Mouse (Mus musculus): ENCODE data around the gene Svip.

Gene Svip

DNA sequence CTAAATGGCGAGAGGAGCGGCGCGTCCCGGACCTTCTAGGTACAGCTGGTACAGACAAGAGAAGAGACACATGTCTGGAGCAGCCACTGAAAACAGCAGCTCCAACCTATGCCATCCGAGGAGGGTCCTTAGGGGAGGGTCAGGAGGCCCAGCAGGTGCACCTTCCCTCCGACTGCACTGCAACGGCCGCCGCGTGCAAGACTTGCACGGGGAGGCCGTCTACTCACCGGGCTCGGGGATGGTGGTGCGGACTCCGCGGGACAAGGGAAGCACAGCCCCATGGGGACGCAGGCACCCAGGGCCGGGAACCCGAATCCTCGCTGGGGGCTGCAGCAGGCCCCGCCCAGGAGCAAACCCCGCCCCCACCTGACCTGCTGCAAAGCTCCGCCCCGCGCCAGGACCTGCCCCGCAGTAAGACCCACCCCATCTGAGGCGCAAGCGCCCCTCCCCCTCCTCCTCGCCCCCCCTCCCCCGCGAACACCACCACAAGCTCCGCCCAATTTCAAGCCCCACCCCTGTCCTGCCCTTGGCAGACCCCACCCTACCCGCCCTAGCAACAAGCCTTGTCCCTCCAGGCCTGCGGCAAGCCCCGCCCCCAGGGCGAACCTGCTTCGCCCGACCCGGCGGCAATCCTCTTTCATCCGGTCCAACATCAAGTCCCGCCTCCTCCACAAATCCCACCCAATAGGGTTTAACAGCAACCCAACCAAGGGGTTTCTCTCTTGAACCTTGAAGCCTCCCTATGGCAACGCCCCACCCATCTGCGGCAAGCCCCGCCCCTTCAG, at the start of gene Svip:
Gene Svip (minus strand): TSS at position 508 of the 785 bp plus-strand sequence.
- DNase-seq (ENCODE audit: low spot score) = peak; percentile 85

DNA sequence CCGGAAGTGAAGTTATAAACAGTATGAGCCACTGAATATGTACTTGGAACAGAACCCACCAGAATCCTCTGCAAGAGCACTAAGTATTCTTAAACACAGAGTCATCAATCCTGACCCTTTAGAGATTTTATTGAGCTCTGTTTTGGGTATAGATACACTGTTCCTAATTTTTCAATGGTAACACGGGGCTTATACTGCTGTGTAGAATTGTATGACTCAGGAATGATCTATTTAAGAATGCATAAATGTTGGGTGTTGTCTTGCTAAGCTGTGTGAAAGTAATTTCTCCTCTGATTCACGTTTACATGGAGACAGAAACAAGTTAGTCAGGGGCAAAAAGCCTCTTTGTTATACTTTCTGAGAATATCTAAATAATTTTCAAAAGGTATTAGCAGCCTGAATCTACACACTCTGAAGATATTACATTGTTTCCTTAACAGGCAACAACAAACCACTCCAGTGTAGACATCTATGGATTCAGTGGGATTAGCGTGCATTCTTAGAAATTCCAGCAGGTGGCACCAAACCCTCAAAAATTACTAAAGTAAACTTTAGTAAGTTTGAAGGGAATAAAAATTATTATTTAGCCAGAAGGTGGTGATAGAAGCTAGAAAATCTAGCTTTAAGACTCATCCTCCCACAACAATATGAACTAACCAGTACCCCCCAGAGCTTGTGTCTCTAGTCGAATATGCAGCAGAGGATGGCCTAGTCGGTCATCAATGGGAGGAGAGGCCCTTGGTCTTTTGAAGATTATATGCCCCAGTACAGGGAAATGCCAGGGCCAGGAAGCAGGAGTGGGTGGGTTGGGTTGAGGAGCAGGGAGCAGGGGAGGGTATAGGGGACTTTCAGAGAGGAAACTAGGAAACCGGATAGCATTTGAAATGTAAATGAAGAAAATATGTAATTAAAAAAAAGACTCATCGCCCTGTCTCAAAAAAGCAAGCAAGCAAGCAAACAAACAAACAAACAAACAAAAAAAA, 32.1 kb upstream of the Svip start:
- no peak for DNase-seq (ENCODE audit: low spot score)

DNA sequence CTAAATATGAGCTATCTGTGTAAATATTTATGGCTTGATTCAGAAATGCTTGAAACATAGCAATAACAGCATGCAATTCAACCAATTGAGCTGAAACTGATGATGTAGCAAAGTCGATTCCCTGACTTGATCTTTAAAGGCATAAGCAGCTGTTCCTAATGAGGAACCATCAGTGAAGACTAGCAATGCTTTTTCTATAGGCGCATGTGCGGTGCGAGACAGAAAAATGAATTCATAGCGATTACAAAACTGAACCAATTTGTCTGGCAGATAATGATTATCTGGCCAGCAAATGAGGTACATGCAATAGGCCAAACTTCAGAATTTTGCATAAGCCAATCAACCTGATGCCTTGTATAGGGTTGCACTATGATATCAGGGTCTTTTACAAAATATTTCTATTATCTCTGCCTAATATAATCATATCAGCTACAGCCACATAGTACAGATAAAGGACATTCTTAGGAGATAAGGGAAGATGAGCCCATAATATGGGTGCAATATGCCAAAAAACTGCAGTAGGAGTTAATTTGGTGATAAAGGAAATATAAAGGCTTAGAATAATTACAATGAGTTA, 18.3 kb upstream of the Svip start:
- no peak for DNase-seq (ENCODE audit: low spot score)

- no peak for DNase-seq (ENCODE audit: low spot score)
Observed at GRCm38 (mm10) chr7:52022039-52022438, 16.2 kb upstream of the Svip start.

- DNase-seq (ENCODE audit: low spot score) = no peak
Observed at GRCm38 (mm10) chr7:52015628-52016027, 9.8 kb upstream of the Svip start, which contains the start of gene 1700015G11Rik. TSS of gene 1700015G11Rik (minus strand) at chr7:52015728.

- DNase-seq (ENCODE audit: low spot score) = no peak
Observed at GRCm38 (mm10) chr7:52015180-52015579, 9.4 kb upstream of the Svip start.

DNA sequence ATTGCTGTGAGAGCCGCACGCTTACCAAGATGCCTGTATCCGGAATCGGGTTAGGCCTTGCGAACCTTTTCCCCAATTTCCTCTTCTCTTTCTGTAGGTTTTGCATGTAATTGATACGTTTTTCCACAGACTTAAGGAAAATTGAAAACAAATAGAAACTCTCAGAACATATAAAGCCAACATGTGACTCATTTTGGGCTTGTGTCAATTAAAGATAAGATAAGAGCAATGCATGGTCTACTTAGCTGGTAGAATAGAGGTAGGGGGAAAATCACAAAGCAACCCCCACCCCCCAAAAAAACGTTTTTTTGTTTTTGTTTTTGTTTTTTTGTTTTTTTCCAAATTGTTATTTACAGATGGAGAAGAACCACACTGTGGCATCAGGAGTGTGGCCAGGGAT, 7.6 kb upstream of the Svip start:
- no peak for DNase-seq (ENCODE audit: low spot score)

DNA sequence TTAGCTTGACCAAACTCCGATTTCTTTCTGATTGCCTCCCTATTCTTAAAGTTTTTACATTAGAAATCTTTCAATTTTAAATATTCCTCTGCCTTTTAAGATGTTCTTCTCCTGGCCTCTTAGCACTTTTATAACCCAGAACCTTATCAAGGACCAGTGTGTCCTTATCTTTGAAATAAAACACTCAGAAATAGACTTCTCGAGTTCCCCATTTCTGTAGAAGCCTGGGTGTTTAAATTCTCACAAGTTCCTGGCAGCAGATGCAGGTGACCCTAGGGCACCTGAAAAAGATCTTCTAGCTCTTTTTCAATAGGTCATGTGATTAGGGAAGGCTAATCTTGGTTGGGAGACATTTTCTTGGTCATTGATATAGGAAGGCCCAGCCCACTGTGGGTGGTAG, 1.3 kb upstream of the Svip start:
- no peak for DNase-seq (ENCODE audit: low spot score)

DNA sequence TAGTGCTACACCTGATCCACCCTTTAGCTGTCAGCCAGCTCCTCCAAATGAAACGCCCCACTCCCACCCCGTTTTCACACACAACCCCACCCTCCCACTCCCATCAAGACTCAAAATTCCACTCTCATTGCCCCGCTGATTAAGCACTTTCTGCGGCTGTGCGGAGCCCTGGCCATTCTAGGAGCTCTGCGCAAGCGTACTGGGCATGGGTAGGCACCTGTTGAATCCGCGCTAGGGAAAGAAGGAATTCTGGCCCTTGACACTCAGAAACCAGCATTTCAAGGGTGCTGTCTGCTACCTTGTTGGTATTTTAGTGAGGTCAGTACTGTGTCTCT, 445 bp upstream of the Svip start:
- no peak for DNase-seq (ENCODE audit: low spot score)

DNA sequence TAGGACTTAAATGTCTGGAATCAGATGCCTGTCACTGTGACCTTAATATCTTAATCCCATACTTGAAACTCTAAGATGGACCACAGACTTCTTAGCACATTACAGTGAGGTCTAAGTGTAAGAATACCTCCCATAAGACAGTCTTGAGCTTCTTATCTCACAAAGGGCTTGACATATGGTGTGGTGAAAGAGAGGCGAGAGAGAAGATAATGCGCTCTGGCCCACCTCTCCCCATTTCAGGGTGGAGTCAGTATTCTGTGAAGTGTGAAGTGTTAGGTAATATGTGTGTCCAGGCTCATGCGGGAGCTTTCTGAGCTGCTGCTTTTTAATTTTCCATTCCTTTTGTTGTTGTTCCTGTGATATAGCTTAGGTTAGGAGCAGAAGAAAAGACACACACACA, 14.8 kb downstream of the Svip start:
- peak; percentile 9 for DNase-seq (ENCODE audit: low spot score)

GRCm38 (mm10) chr7:51986909-51987308, 18.9 kb downstream of the Svip start:
- no peak for DNase-seq (ENCODE audit: low spot score)

DNA sequence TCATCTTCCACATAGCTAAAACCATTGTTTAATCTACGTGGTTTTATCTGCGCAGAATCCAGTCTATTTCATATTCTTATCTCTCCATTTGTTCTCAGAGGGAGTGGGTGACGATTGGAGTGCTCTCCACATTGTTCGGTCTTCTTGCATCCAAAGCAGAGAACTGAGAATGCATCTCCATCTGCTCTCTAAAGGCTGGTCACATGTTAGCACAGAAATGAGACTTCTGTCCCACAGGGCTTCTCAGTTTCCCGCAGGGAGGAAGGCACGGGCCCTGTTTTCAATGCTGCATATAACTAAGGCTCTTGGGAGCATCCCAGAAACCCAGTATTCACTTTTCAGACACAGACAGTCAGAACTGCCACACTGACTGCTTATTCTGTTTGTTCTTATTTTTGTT, 20.1 kb downstream of the Svip start:
- no peak for DNase-seq (ENCODE audit: low spot score)

GRCm38 (mm10) chr7:51982303-51982702, 23.5 kb downstream of the Svip start:
- DNase-seq (ENCODE audit: low spot score) = no peak

- DNase-seq (ENCODE audit: low spot score) = no peak
Observed at GRCm38 (mm10) chr7:51979271-51979670, 26.5 kb downstream of the Svip start.

DNA sequence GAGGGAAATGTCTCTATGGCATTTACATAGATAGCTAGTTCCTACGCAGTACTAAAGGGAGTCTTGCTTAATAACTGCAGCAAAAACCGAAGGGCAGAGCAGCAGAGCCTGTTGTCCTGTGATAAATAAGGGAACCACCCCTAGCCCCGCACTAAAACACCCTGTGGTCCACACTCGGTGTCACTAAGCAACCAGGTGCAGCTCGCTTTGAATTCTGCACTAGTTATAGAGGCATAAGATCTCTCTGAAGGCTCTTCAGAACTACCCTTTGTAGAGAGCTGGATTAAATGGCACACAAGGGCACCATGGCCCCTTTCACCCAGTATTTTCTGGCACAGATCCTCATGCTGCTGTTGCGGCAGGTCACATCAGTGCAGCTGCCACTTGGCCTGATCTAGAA, 30.6 kb downstream of the Svip start:
- DNase-seq (ENCODE audit: low spot score) = no peak

- no peak for DNase-seq (ENCODE audit: low spot score)
Observed at GRCm38 (mm10) chr7:51973526-51973925, 32.3 kb downstream of the Svip start.

GRCm38 (mm10) chr7:51973091-51973490, 32.7 kb downstream of the Svip start:
- no peak for DNase-seq (ENCODE audit: low spot score)

DNA sequence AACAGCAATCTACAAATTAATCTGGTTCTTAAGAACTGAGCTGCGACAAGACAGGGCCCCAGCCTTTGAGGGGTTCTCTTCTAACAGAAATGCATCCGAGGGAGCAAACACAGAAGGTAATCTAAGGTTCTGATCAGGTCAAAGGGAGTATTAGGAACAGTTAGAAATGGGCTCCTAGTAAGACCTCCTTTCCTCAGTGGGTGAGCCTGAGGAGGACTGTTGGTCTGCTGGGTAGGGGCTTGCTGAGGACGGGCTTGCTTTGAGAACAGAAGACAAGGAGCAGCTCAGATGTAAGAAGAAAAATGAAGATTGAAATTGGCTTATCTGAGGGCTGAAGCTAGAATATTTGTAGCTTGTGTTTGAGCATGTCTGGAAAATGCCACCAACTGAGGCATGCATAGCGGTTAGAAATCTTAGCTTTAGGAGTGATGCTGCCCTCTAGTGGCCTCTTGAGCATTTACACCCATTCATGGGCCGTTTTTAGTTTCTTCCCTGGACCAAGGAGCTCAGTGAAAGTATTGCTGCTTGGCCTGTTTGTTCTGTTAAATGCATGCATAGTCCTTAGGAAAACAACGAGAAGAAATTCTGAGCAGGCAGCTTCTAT, 33.5 kb downstream of the Svip start:
- no peak for DNase-seq (ENCODE audit: low spot score)

DNA sequence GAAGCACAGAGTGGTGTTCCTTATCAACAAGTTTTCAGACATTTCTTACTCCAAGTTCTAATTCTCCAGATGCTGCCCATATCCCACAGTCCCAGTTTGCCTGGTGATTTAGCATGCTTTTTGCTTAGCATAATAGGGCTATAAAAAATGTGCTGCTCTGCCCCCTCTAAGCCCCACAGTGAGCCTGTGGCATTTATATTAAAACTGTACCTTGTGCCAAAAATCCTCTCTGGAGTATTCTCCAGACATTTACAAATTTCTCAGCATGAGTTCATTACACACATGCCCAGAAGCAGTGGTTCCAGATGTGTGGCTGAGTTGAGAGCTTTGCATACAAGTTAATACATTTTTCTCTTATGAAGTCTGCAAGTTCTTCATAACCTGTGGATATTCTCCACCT, 36.4 kb downstream of the Svip start:
- DNase-seq (ENCODE audit: low spot score) = no peak

- DNase-seq (ENCODE audit: low spot score) = no peak
Observed at GRCm38 (mm10) chr7:51967581-51967980, 38.2 kb downstream of the Svip start.

DNA sequence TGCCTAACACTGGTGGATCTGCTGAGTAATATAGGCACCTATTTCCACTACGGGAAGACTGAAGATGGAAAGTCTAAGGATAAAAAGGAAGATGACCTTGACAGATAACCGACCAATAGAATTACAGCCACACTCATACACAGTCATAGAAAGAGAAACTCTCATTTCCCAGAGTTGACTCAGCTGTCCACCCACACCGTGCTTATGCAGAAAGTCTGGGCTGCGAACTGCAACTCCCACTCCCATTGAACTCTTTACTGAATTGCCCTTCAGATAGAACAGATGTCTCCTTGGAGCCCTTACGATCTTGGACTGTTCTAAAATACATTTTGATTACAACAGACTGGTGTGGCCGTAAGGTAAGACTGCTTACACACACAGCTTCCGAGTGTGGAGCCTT, 41.1 kb downstream of the Svip start:
- DNase-seq (ENCODE audit: low spot score) = no peak

- DNase-seq (ENCODE audit: low spot score) = no peak
Observed at GRCm38 (mm10) chr7:51962219-51962952, 43.4 kb downstream of the Svip start.
